Mouse (Mus musculus) layer of hippocampus, adult 9-11 months (tissue): ENCODE data around the gene Tcf7.

Experiments
- DNase-seq: peaks from one replicate; pipeline ENCODE4 v3.0.0; 2022

Gene Tcf7

GRCm38 (mm10) chr11:52282420-52282773, 417 bp downstream of the Tcf7 start:
- DNase-seq, result no peak

- no peak for DNase-seq
These were observed 1.1 kb downstream of the Tcf7 start for GRCm38 (mm10) chr11:52281568-52282328.

DNA sequence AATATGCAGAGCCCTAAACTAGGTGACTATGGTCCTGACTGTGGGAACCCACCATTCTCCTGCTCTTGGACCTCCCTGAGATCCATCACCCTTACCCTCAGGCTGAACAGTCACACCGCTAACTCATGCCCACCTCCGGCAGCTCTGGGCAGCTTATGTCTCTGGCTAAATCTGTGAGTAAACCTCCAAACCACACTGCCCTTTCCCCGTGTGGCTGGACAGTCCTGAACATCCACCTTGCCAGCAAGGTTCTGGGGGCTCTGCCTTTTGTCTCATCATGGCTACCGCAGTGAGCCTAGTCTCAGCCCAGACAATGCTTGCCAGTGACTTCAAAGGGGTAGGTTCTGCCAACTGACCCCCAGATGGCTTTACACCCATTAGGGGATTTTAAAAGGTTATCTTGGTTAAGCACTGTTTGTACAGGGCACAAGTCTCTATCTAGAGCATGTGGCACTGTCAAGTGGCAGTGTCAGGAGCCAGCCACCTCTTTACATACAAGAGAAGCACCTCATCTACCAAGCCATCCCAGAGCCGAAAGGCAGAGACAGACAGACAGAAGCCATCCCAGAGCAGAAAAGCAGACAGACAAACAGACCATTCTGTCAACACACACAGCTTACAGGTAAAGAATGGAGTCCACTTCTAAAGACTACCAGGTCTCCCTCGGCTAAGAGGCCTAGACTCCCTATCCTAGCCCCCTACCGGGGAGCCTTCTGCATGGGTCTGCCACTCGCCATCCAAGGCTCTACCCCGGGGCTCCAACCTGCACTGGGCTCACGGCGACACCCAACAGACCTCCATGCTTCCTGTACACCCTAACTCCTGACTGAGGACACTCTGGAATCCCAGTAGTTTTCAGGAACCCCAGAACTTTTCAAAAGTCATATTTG, 2.0 kb downstream of the Tcf7 start:
- no peak for DNase-seq

DNA sequence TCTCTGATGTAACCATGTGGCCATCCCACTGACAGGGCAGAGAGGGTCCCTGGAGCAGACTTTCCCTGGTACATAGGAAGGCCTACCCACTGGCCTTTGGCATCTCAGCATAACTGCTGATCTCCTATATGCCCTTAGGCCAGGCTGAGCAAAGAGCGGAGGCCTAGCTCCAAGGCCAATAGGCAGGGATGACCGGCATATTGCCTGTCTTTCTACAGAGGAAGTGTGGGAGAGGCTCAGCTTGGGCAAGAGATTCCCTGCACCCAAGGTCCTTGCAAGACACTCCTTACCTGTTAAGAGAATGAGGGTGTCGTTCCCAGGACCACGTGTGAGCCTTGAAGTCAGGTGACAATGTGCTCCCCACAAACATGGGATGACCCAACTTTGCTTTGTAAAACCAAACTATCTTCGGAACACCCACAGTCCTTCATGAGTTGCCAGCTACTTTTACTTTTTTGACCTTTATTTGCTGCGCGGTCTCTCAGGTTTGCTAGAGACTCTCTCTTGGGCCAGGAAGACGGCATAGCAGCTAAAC, 3.1 kb downstream of the Tcf7 start:
- no peak for DNase-seq

DNA sequence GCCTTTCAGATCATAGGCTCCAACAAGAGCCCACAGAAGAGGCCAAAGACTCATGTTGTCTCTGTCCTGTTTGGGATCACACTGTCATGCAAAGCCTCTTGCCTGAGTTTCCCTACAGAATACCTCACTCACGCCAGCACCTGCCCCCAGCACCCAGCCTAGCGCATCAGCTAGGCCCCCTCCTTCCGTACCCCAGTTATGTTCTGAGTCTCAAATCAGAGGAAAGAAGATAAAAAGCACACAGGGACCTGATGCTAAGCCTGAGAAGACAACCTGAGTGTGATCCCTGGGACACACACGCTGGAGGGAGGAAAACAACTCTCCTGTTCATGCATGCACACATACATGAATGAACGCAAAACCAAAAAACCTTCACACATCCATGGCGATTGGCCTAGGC, 3.8 kb downstream of the Tcf7 start:
- DNase-seq, result no peak

DNA sequence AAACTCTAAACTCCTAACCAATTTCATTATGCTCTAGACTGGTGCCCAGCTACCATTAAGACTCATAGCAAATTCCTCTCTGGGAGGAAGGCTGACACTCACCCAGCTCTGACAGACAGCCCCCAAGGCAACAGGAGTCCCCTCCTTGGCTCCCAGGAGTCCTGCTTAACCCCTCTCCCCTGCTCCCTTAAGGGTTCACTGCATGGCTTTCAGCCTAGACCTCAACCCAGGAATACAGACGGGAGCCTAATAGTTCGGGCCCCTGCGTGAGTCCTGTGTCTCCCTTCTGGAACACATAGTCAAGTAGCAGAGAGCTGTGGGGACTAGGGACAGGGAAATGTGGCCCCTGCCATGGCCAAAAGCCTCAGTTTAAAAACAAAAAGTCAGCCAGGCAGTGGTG, 4.7 kb downstream of the Tcf7 start:
- no peak for DNase-seq

DNA sequence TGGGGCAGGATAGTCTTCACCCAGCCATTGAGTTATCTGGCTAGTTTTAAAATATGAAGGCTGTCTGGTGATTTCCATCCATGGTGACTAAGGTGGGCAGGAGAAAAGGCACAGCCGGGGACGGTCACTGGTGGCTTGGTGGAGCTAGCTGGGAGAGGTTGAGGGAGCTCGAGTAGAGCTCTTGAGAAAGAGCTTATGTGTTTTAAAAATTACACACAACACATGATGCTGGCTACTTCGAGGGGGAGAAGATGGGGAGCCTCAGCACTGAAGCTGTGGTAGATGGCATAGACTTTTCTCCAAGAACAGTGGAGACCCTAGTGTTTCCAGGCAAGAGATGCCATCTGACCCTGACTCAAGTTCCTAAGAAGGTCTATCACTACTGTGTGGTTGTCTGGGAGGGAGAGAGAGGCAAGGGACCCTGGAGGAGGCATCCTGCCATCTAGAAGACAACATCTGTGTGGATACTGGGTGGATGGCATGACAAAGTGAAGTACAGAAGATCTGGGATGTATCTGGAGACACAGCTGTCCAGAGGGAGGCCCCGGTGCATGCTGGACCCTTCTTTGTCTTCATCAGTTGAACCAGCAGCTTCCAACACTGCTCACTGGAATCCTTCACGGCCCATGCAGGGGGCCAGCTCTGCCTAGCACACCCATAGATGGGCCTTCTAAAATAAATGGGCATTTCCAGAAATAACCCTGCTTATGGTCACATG, 5.2 kb downstream of the Tcf7 start:
- DNase-seq, result no peak

DNA sequence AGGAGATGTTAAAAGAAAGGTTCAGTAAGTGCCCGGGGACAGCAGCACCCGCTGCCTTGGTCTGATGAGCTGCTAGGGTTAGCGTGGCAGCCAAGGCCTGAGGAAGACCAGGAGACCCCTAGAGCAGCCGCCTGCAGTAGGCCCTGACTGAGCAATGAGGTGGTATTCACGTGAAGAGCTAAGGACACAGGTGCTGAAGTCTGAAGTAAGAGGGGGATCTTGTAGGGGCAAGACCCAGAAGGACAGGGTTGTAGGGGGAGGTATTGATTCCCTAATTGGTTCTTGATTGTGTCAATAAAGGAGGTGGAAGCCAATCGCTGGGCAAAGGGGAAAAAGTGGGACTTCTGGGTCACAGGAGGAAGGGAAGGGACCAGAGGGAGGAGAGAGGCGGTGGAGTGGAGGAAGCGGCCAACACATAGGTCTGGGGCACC, 5.8 kb downstream of the Tcf7 start:
- DNase-seq, result no peak

DNA sequence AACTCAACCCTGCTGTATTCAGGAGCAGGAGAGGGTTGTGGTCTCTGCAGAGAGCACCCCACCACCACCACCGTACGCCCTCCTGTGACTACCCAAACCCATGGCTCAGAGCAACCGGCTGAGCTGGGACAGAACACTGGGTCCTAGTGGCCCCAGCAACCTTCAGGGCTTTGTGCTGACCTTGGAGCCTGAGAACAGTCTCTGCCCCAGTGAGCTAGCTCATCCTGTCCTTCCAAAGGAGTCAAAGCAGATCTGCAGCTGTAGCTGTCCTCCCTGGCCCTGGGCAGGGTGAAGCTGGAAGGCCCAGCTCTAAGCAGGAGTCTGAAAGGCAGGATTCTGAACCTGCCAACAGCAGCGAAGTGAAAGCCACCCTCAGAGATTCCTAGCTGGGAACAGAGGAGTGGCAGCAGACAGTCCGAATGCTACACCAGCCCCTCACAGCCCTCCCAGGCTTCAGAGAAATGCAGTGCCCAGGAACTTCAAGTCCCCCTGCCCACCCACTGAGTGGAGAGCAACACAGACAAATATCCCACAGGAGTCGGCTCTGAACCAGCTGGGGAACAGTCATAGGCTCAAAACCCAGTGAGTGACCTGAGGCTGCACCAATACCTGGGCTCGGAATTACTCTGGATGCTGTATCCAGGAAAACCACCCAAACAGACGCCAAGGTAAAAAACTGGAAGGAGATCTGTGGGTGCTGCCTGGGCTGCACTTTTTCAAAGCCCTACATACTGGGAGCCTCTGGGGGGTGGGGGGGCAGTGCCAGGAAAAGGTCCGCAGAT, 6.8 kb downstream of the Tcf7 start:
- no peak for DNase-seq

- DNase-seq, result no peak
These were observed 7.4 kb downstream of the Tcf7 start for GRCm38 (mm10) chr11:52275366-52275765.

GRCm38 (mm10) chr11:52274456-52275112, 8.2 kb downstream of the Tcf7 start:
- no peak for DNase-seq

- DNase-seq, result no peak
These were observed 8.9 kb downstream of the Tcf7 start for GRCm38 (mm10) chr11:52273942-52274330.

- DNase-seq, result no peak
These were observed 9.5 kb downstream of the Tcf7 start for GRCm38 (mm10) chr11:52273183-52273941.

DNA sequence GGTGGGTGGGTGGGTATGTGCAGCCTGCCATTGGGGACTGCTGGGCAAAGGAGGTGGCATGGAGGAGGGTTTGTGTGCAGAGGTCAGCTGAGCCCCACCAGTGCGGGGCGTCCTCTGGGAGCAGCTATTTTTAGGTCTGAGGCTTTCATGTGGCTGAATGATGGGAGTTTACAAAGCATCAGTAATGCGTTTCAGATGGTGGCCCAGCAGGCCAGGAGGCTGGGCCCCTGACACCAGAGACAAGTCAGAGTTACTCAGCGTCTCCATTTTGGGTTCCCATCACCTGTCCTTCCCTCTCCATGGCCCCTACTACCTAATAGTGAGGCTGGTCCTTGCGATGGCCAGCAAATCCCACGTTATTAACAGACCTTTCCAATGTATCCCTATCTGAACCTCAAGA, 10.2 kb downstream of the Tcf7 start:
- DNase-seq, result no peak

DNA sequence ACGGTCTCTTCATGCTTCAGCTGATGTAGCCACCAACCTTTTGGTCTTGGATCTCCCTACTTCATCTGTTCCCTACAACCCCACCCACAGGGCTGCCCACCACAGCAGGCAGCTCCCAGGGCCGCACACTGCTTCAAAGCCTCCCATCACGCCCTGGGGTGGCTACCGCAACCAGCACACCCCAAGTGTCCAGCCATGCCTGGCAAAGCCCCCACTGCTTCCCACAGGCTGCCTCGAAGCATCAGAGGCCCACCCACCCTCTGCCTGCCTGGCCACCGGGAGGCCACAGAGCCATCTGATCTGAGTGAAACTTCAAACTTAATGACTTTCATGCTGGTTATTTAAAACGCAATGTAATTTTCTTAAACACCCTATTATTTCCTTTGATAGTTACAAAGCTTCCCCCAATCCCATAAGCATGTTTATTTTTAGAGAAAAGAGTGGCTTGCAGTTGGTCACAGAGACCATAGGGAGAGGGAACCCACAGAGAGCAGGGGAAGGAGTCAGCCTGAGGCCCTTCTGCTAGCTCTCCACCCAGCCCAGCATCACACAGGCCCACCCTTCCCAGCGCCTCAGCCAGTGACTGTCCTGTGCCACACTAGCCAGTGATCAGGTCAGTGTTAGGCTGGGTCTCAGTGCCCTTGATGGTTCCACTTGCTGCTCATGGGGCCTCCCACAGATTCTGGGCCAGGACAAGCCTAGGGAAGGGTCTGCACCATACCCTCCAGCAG, 10.9 kb downstream of the Tcf7 start:
- DNase-seq, result no peak

DNA sequence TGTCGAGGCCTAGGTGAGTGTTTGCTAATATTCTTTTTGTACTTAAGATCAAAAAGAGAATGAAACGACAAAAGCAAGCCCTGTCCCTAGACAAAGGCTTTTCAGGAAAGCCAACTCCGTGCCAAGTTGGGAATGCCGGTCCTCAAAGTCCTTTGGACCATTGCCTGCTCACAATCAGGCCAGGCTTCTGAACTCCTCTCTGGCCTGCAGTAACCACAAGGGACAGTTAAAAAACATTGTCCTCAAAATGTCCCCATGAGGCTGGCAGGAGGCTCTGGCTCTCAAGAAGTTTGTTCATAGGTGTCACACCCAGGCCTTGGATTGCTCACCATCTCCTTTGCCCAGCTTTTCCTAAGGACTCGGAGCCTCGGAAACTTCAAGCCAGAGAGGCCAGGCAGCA, 13.0 kb downstream of the Tcf7 start:
- no peak for DNase-seq

DNA sequence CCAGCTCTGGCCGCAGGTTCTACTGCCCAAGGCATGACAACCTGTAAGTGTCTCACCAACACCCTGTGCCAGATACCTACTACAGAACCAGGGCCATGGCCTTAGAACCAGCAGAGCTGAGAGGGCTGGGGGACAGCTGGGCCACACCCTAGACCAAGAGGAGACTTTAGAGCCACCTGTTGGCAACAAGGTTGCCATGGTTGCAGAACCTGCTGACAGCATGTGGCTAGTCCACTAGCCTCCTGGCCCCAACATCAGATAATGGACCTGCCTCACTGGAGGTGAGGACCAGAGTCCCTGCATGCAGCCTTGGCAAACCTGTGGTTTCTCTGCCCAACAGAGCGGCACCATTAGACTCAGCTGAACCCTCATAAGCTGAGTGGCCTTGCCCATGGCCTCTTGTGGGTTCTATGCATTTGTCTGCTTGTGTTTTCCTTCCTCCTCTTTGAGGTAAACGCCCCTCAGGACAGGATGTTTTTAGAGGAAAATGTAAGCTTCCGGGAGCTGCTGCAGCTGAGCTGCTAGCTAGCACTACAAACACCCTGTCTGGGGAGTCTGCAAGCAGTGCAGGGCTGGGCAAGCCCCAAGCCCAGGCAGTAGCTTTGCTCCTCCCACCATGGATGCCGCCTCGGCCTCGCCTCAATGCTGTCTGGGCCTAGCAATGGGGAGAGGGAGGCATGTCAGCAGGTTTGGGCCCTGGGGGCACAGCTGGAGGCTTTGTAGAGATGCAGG, 14.5 kb downstream of the Tcf7 start:
- no peak for DNase-seq

GRCm38 (mm10) chr11:52267271-52267670, 15.5 kb downstream of the Tcf7 start:
- DNase-seq, result no peak

DNA sequence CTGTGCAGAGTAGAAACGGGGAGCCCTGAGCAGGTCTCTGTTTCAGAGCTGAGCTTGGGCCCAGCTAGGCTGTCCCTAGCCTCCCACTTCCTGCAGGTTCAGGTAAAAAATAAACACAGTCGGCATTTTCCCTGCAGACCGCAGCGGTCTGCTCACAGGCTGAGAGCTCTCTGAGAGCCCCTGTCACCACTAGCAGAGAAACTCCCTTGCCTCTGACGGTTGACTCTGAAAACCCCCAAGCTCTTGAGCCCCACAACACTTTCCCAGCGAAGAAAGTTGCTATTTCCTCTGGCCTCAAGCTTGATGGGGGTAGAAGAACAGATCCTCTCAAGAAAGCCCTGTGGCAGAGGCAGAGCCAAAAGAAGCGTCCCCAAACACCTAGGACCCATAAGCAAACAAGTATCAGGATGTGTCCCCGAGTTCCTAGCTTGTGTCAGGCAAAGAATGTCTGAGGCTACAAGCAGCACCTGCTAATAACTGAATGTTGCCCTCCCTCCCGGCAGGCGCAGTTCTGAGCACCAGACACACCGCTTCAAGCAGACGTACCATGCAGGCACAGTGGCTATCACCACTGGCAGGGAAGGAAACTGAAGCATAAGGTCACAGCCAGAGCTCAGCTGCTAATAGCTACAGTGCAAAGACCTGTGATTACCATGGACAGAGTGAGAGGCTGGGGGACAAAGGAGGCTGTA, 17.1 kb downstream of the Tcf7 start:
- no peak for DNase-seq
